Mouse (Mus musculus) erythroblast, embryonic 14.5 days (primary cell): ENCODE results near the gene Cpne1.

Experiments
- GATA1 ChIP-seq: IDR thresholded peaks from 2 replicates; pipeline ENCODE4 v1.6.1; 2012; ENCODE audit warnings: low read length, inconsistent platforms, mixed read lengths
- TAL1 ChIP-seq: IDR thresholded peaks from 3 replicates; pipeline ENCODE4 v1.6.1; 2012; ENCODE audit warnings: low read length, inconsistent platforms, mixed read lengths

- TF ChIP-seq TAL1, result no peak
- no peak for TF ChIP-seq GATA1
Measured at GRCm38 (mm10) chr2:156067916-156068315, 43.8 kb downstream of the Cpne1 start.
